Mouse (Mus musculus) urinary bladder, postnatal 36 days (tissue): Measurements from ENCODE around the gene Hoxd3.
A peak's percentile ranks its signal among the peaks of the same experiment; 100 is the strongest.

Experiments
- DNase-seq, 2 experiments: peaks; one replicate each; pipeline ENCODE4 v3.0.0; 2022; ENCODE audit warnings: low spot score in 2 of 2, mixed read lengths in 1 of 2

Gene Hoxd3

GRCm38 (mm10) chr2:74741252-74741978 is 29.7 kb downstream of the Hoxd3 start:
- no peak for DNase-seq

DNA sequence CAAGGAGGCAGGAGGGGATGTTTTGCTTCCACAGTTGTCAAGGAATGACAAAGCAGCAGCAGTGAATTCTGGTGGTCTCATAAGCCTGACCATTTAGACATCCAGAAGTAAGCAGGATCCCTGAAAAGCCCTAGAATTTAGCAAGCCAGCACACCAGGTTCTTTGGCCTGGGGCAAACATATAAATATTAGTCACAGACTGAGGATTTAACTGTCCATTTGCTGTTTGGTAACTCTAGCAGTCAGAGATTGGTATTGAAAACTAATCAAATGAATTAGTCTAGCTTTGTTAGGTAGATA is 30.2 kb downstream of the Hoxd3 start:
- no peak for DNase-seq

- DNase-seq = no peak
Measured at GRCm38 (mm10) chr2:74745540-74746297, 34.0 kb downstream of the Hoxd3 start.

DNA sequence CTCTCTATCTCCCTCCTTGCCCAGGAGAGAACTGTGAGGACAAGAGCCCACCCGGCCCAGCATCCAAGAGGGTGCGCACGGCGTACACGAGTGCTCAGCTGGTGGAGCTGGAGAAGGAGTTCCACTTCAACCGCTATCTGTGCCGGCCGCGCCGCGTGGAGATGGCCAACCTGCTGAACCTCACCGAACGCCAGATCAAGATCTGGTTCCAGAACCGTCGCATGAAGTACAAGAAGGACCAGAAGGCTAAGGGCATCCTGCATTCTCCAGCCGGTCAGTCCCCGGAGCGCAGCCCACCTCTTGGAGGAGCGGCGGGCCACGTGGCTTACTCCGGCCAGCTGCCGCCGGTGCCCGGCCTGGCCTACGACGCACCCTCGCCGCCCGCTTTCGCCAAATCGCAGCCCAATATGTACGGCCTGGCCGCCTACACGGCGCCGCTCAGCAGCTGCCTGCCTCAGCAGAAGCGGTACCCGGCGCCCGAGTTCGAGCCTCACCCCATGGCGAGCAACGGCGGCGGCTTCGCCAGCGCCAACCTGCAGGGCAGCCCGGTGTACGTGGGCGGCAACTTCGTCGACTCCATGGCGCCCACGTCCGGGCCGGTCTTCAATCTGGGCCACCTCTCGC is 34.7 kb downstream of the Hoxd3 start:
- no peak for DNase-seq

DNA sequence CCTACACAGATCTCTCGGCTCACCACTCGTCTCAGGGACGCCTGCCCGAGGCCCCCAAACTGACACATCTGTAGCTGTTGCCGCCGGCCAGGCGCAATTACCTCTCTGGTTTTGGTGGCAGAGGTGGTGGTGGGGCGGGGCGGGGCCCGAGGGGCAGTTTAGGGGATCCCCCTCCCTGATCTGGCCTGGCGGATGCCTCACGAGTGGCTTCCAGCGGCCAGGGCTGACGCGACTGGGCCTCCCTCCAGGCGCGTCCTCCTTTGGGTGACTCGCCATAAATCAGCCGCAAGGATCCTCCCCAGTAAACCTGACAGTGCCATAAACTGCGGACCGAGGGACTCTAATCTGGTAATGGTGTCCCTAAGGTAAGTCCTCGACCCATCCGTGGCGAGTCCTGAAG is 35.3 kb downstream of the Hoxd3 start:
- no peak for DNase-seq

DNA sequence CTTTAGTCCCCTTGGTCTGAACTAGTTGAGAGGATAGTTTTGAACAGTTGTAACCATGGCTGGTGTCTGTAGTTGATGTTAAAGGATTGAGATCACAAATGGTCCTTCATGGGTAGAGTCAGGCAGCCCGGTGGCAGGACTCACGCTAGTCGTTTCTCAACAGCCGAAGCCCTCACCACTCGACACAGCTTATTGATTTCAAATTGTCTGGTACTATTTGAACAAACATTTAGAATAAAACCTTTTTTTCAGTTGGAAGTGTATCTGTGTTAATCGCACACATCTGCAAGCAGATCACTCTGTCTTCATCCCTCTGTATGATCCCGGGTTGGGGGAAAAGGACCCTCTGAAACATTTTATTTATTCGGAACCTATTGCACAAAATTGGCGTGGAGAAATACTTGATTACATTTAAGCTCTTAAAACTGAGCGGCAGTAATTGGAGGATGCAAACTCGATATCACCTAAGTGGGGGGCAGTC is 36.0 kb downstream of the Hoxd3 start:
- no peak for DNase-seq

DNA sequence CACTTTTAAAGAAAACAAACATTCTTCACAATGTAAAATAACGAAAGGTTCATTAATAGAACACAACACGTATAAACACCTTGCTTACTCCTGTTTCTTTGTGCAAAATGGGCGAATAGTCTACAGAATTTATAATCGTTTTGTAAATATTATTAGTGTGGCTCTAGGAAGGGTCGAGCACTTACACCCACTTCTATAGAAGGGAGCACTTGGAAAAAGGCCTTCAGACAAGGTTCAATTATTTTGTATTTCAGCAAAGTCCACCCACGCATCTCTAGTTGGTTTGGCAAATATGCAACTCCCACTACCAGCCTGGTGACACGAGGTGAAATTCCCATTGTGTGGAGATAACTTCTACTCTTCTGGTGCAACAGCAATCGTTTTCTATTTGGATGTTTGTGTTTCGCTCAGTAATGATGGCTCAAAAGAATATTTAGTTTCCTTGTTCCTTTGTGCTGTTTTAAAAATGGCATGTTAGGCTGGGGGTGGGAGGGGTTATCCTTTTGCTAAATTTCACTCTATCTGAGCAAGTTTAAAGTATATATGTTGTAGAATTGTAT is 36.8 kb downstream of the Hoxd3 start:
- DNase-seq = no peak

GRCm38 (mm10) chr2:74749337-74750121 is 37.8 kb downstream of the Hoxd3 start:
- DNase-seq = no peak

DNA sequence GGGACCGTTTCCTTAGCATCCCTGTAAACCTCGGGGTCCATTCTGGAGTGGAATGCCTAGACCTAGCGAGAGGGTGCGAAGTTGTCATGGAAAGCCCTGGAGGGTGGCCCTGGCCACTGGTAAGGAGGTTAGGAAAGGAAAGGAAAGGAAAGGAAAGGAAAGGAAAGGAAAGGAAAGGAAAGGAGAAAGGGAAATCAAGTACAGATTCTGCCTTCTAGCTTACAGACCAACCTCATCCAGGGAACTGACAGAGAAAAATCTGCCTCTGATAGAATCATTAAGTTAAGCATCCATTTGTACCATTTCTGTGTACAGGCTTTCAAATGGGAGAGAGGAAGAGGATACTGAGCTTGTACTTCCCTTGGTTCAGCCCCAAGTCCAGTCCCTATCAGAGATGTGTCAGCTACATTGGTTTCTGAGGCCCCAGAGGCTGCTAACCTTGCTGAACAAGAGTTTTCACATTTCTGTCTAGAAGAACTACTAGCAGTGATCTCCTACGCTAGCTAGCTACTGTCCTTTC is 39.1 kb downstream of the Hoxd3 start:
- no peak for DNase-seq

DNA sequence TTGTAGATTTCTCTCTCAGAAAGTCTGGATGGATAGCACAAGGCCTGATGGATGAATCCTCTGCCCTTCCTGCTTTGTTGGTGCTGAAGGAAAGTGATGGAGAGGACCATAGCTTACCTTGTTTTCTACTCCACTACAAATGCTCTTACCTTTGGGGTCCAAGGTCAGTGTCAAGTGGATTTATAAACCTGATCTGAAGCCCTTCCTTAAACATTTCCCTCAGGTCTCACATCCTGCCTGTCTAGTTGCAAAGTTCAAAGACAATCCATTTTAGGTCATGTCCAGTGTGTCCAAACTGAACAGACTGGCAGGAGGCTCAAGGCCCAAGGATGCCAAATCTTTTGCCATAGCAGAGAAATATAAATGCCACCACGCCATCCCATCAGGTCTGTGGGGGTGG is 40.1 kb downstream of the Hoxd3 start:
- DNase-seq = no peak

- no peak for DNase-seq
Measured at GRCm38 (mm10) chr2:74752431-74753174, 40.9 kb downstream of the Hoxd3 start.

DNA sequence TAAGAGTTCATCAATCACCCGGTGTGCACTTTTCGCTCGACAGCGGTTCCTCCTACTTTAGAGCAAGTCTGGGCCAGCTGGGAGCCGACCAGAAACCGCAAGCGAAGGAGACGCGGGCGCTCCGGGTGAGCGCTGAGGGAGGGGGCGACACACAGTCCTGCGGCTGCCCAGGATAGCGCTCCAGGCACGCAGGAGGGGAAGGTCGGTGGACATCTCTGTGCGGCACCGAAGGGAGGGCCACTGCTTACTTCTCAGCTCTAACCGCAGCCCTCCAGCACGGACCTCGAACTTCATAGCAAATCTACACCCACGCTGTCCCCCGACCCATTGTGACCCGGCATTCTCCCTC is 41.4 kb downstream of the Hoxd3 start:
- DNase-seq = no peak

DNA sequence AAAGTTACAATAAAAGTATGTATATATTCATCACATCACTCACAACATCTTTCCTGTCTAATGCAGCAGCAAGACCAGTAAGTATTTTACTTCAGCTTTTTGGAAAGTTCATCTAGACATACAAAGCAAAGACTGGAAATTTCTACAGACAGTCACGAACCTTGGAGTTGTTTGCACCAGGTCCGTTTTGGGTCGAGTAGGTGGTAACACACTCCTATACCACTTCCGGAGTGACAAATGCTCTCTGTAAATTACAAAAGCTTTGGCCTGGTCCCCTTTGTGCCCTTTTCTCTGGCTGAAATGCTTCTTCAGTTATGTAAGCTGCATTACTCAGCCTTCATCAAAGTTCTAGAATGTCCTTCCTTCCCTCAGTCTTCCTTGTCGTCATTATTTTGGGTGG is 42.0 kb downstream of the Hoxd3 start:
- no peak for DNase-seq

GRCm38 (mm10) chr2:74760146-74760545 is 48.4 kb downstream of the Hoxd3 start:
- no peak for DNase-seq

GRCm38 (mm10) chr2:74761941-74762340 is 50.2 kb downstream of the Hoxd3 start:
- DNase-seq = no peak

DNA sequence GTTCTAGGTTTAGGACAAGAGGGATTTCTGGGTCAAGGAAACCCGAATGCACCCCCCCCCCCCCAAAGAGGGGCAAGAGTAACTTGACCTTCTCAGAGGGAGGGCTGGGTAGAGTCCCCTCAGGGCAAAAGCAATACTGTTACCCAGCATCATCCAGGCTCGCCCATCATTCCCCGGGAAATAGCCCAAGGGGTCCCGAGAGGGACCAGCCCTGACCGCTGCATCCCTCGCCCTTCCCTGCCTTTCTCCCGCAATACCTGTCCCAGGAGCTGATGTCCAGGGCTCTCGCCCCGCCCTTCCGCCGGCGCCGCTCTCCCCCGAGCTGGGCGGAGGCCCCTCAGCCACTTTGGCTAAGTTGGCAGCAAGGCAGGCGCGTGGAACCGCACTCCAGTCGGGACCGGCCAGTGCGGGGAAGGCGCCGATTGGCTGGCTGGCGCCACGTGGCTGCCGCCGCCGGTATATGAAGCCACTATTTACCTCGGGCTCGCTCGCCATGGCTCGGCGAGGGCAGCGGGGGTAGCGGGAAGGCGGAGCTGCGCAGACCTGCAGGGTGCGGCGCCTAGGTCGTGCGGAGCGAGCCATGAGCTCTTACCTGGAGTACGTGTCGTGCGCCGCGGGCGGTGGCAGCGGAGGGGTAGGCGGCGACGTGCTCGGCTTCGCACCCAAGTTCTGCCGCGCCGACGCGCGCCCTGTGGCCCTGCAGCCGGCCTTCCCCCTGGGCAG is 51.0 kb downstream of the Hoxd3 start, which contains the start of gene Hoxd1:
Hoxd1 (plus strand) TSS at position 459 of the 723 bp plus-strand sequence.
- DNase-seq = peak in 1 of 2 experiments; percentile 18

GRCm38 (mm10) chr2:74763245-74763735 is 51.6 kb downstream of the Hoxd3 start:
- no peak for DNase-seq

DNA sequence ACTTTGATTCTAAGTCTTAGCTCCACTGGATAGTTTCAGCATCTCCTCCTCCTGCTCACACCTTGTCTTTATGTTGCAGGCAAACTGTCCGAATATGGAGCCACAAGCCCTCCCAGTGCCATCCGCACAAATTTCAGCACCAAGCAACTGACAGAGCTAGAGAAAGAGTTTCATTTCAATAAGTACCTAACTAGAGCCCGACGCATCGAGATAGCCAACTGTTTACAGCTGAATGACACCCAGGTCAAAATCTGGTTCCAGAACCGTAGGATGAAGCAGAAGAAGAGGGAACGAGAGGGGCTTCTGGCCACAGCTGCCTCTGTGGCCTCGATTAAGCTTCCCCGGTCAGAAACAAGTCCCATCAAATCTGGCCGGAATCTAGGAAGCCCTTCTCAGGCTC is 52.2 kb downstream of the Hoxd3 start:
- no peak for DNase-seq

GRCm38 (mm10) chr2:74774359-74774758 is 62.6 kb downstream of the Hoxd3 start:
- DNase-seq = no peak
